Mouse (Mus musculus) WW6 (cell line): ENCODE measurements around the gene Opa3.

ENCODE experiments used
- DNase-seq: peaks from one replicate; pipeline ENCODE4 v3.0.0-alpha.2; 2013; ENCODE audit warnings: low read depth, low spot score

Gene Opa3

DNA sequence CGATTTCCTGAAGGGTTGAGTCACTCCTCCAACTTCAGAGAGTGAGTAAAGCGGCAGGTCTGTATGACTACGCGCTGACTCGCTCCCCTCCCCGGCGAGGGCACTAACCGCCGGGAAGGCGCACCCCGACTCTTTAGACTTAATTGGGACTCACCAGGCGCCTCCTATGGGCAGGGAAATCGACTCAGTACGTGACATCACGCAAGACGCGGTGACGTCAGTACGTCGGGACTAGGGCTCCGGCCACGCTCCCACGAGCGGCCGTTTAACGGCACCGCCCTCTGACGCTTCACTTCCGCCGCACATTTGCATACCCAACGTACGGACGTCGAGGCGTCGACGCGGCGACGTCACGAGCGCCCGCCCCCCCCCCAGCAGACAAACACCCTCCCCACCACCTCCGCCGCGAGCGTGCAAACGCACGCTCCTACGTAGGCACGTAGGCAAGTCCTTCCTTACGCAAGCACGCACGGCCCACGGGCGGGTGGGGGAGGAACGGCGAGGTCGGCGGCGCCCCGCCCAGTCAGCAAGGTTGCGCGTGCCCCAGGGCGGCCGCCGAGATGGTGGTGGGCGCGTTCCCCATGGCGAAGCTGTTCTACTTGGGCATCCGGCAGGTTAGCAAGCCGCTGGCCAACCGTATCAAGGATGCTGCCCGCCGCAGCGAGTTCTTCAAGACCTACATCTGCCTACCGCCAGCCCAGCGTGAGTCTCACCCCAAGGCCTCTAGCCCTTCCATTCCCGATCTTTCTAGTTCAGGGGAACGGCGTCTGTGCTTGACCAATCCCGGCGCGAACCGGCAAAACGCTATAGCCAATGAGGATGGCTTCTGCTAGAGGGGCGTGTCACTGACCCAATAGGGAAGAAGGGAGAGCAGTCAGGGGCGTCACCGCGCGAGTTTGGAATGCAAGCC is at the start of gene Opa3:
Gene Opa3, plus strand, starts transcription at position 452 of the 910 bp plus-strand sequence.
- peak; percentile 99 for DNase-seq

DNA sequence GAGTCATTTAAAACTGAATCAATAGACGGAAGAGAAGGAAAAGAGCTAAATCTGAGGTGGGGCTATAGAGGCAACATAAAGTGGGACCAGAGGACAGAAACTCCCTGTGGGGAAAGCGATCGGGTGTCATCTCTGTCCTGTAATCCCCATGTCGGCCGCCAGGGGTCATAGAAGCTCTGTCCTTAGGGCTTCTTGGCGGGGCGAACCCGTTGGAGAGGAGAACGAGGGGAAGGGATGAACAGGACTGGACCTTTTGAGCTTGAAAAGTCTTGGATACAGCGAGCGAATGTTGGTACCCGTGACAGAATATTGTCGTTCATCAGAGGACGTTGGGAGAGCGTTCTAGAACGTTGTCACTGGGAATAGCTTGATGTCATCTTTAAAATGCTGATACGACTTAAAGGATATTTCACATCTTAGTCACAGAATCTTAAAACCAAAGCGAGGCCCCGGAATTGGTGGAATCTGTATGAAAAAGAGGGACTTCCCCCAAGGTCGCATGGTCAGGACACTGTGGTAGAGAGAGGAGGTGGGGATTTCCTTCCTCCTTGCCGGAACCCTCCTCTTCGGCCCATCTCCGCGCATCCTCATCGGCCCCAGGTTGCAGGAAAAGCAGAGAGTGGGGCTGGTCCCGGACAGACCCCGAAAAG is 49.6 kb upstream of the Opa3 start:
- DNase-seq: peak; percentile 68

DNA sequence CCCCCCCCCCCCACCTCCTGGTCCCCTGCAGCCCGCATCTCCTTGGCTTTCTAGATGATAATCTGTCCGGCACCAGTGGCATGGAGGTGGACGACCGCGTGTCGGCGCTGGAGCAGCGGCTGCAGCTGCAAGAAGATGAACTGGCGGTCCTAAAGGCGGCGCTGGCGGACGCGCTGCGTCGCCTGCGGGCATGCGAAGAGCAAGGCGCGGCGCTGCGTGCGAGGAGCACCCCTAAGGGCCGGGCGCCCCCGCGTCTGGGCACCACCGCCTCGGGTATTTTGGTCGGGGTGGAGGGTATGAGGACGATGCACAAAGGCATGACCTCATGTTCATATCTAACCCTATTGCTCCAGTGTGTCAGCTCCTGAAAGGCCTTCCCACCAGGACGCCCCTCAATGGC is 49.0 kb upstream of the Opa3 start:
- DNase-seq: no peak

DNA sequence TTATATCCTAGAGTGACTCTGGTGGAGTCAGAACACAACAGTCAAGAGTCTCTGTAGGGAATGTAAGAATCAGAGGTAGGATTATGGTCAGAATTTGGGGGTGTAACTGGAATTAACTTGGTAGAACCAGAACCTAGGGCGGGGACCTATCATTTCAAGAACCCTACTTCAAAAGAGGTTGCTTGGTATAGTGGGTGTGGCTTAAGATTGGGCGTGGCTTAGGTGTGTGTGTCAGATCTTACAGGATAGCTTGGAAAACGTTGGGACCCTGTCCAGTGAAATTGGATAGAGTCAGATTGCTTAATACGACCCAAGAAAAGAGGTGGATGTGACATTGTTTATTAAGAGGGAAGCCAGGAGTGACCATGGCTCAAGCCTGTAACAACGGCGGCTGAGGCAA is 48.2 kb upstream of the Opa3 start:
- no peak for DNase-seq

DNA sequence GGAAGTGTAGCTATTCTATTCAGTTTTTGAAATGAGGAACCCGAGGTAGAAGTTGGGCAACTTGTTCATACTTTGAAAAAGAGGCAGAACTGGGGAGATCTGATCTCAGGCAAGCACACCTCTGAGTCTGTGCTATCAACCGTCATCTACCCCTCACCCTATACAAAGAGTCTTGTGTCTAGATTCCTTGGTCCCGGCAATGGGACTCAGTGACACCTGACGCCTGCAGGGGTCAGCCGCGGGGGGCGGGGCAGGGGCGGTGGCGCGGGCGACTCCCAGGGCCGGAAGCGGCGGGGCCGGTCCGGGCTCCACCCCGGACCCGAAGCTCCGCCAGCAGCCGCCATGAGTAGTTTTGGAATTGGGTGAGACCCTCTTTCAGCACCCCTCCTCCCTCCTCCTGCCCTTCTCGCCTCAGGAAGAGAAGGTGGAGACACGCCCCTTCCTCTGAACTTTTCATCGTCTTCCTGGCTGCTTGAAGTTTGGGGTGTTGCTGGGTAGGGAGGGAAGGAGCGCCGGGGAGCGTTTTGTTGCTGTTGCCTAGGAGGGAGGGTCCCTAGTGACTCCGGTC is 47.2 kb upstream of the Opa3 start:
- no peak for DNase-seq

DNA sequence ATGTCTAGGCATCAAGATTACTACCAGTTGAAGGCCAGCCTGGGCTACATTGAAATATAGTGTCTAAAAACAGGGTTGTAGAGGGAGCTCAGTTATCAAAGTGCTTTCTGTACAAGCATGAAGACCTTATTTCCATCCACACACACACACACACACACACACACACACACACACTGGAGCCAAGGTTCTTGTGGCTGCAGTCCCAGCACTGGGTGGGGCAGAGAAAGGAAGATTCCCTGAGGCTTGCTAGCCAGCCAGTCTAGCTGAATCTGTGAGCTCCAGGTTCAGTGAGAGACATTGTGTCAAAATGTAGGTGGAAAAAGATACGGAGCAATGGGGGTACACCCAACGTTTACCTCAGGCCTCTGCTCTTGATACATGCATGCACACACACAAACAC is 43.9 kb upstream of the Opa3 start:
- no peak for DNase-seq

DNA sequence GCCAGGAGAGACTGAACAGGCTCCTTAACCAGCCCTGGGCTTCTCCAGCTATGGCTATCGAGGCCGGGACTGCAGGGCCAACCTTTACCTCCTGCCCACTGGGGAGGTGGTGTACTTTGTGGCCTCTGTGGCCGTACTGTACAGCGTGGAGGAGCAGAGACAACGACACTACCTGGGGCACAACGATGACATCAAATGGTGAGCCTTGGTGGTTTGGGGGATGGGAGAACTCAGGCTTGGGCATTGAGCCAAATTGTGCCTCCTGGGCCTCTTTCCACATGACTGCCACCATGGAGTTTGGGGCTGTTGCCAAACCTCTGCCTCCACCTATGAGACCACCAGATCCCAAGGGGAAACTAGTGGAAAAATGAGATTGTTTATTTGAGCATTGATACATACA is 43.4 kb upstream of the Opa3 start:
- no peak for DNase-seq

DNA sequence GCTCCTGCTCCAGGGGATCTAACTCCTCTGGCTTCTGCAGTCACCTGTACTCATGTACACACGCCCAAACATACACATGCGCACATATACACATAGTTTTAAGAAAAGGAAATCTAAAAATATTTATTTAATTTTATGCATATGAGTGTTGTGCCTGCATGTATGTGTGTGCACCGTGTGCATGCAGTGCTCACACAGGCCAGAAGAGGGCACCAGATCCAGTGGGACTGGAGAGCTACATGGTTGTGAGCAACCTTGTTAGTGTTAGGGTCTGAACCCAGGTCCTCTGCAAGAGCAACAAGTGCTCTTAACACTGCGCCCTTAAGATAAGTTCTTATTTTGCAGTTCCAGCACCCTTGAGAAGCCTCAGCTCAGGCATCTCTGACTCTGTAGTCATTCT is 33.5 kb upstream of the Opa3 start:
- no peak for DNase-seq

DNA sequence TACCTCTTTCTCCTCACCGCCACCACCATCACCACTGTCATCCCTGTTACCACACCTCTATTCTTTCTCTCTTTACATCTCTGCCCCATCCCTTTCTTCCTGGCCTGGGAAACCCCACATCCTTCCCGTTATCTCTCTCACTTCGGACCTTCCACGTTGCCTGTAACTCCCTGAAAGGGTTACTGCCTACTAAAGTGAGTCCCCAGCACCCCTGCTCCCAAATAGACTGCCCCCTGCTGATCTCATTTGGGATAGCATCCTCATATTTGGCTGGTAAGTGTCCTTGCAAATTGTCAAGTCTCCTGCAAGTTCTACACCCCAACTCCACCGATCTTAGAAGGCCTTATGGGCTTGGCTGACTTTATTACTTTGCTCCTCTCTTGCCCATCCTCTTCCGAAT is 31.5 kb upstream of the Opa3 start:
- DNase-seq: no peak

DNA sequence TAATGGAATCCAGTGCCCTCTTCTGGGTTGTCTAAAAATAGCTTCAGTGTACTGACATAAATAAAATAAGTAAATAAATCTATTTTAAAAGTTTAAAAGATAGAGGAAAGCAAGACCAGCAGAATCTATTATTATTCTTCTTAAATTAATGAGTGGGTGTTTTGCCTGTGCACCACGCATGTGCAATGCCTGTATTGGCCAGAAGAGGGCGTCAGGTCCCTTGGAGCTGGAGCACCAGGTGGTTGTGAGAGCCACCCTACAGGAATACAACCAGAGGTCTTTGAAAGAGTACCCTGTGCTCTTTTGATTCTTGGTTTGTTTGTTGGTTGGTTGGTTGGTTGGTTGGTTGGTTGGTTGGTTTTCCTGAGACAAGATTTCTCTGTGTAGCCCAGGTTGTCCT is 30.1 kb upstream of the Opa3 start:
- DNase-seq: no peak

DNA sequence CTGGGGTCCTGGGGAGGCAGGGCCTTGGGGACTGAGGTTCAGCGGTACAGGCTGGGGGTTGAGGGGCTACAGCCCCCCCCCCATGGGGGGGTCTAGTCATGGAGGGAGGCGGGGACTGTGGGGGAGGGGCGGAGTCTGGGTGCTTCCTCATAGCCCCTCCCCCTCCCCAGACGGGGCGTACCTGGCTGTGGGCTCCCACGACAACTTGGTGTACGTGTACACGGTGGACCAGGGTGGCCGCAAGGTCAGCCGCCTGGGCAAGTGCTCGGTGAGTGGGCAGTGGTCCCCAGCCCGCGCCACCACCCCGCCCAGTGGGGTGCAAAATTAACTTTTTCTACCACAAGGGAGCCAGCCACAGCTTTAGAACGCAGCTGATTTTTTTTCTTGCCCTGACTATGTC is 26.5 kb upstream of the Opa3 start:
- no peak for DNase-seq

DNA sequence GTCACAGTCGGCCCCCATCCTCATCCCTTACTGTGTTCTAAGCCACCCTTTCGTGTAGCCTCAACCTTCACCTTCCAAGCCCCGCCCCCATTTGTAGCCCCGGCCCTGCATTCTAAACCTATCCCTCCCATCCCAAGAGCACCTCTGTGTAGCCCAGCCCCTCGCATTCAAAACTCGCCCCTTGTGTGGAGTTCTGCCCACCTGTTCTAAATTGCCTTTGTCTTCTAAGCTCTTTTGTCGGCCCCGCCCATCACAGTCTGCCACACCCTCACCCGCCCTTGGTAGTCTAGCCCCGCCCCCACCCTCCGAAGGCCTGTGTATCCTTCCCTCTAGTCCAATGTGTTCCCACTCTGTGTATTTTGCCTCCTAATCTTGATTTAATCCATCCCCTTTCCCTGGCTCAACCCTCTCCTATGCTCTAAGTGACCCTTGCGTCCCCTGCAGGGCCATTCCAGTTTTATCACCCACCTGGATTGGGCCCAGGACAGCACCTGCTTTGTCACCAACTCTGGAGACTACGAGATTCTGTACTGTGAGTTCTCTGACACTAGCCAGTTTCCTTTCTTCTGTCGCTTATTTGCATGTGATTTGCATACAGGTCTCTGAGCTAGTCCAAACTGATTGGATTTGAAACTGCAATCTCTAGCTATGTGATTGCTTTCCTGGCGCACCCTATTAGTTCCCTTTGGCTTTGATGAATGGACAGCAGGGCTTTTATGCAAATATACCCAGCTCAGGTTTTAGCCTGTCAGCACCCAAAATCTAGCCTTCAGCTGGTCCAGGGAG is 25.9 kb upstream of the Opa3 start:
- DNase-seq: no peak

DNA sequence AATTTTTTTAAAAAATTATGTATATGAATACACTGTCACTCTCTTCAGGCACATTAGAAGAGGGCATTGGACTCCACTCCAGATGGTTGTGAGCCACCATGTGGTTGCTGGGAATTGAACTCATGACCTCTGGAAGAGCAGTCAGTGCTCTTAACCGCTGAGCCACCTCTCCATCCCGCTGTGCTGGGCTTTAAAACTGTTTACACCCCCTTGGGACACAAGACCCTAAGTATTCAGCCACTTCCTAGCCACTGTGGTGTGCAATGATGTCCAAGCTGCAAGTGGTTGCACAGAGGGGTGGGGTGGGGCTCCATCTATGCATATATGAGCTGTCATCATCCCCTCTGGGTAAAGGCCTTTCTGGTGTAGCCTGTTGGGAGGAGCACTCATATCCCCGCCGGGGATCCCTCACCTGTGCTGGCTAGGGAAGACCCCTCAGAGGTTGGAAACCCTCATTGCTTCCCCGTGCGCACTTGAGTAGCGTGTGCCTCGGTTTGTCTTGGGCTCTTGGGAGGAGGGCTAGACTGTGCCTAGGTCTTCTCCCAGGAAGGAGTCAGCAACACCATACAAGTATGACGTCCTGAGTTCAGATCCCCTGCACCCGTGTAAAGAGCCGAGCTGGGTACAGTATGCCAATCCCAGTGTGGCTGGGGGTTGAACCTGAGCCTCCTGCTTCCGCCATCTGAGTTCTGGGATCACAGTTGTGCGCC is 19.8 kb upstream of the Opa3 start:
- DNase-seq: no peak

DNA sequence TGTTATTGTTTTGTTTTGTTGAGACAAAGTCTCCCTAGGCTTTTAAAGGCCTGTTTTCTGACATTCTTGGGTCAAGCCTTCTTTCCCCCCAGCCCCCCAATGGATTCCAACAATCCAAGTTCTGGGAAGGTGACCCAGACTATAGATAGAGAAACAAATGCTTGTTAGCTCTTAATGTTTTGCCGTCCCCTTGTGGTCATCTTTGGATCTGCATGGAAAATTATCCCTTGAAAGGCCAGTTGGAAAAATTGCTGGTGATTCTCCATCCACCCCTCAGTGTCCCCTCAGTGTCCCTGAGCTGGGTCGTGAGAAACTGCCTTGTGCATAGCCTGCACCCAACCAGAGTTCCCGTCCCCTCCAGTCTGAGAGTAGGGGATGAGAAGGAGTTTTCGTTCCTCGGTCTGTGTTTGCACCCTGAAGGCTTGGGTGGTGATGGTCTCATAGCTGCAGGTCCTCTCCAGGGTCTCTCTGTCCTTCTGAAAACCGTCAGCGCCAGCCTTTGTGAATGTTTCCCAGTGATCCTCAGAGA is 19.1 kb upstream of the Opa3 start:
- no peak for DNase-seq

DNA sequence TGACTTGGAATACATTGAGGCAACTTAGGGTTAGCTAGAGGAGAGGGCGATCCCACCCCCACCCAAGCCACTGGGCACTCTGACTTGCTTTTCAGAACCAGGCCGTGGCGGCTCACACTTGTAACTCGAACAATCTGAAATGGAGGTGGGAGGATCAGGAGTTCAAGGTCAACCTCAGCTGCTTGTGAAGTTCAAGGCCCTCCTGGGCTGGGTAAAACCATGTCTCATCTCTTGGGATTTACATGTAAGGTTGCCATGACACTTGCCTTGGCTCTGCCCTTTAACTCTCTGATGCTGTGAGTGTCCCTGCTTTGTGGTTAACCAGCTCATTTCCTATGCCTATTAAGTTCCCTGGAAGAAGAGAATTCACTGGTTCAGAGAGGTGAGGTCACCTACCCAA is 18.6 kb upstream of the Opa3 start:
- no peak for DNase-seq

DNA sequence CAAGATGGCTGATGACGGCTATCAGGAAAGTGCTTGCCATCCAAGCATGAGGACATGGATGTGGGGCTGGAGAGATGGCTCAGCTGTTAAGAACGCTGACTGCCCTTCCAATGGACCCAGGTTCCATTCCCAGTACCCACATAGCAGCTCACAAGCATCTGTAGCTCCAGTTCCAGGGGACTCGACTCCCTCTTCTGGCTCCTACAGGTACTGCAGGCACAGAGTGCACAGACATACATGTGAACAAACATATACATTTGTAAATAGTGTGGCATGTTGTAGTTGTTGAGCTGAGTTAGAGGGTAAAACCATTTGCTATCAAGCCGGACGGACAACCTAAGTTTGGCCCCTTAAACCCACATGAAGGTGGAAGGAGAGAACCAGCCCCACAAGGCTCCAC is 18.1 kb upstream of the Opa3 start:
- DNase-seq: no peak

DNA sequence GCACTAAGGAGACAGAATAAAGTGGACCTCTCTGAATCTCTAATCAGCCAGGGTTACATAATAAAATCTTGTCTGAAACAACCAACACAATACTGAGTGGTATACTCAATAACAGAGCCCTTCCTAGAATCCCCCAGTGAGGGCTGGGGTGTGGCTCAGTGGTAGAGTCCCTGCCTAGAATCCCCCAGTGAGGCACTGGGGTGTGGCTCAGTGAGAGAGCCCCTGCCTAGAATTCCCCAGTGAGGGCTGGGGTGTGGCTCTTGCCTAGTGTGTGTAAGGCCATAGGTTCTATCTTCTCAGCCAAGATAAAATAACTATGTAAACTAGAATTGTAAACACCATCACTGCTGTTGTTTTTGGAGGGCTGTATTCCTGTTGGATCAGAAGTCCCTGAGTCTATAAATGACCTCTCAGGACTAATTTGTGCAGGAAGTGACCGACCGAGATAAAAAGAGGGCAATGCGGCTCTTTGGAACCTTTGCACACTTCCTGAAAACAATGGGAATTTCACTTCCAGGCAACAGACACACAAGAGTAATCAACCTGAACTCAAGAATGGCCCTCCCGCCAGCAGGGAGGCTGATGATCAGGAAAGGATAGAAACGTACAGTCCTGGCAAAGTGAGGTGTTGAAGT is 17.0 kb upstream of the Opa3 start:
- no peak for DNase-seq

DNA sequence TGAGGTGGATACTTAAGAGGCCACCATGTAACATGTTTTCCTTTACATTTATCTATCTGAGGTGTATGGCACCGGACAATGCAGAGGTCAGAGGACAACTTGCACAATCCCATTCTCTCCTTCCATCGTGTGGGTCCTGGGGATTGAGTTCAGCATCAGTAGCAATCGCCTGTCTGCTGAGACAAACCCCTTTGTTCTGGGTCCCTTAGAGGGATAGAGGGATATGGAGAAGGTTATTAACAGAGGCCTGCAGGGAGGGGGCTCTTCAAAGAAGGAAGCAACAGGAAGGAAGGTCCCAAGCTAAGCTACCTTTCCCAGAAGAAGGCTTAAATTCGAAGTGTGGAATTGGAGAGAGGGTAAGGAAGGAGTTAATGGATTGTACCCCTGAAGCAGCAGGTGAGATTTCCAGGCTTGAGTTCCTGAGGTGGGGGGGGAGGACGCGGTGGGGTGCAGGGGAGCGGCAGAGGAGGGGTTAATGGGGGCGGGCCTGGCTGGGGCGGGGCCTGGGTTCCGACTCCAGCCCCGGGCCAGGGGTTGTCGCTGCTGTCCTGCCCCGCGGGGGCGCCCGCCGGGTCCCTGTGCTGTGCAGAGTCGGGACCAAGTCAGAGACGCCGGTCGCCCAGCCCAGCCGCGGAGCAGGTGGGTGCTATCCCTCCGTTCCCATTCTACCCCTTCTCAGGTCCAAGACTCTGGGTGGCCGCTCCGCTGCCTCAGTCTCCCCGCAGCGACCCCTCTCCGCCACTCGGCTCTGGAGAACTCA is 16.0 kb upstream of the Opa3 start, which contains the start of gene Gpr4:
Gene Gpr4, plus strand, starts transcription at position 543 of the 760 bp plus-strand sequence.
- DNase-seq: no peak

DNA sequence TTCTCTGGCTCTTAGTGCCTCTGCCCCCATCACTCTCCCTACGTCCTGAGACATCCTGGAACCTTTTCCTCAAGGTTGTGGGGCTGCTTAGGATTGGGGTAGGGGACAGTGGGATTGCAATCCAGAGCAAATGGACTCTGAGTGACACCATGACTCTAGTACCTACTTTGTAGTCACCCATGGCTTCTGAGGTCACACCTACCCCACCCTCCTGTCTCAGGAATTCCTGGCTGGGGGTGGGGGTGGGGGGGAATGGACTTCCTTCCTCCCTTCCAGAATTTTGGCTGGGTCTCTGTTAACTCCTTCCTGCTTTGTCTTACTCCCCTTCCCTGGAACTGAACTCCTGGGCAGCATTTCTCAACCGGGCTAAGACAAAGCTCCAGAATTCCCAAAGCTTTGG is 14.7 kb upstream of the Opa3 start:
- no peak for DNase-seq

DNA sequence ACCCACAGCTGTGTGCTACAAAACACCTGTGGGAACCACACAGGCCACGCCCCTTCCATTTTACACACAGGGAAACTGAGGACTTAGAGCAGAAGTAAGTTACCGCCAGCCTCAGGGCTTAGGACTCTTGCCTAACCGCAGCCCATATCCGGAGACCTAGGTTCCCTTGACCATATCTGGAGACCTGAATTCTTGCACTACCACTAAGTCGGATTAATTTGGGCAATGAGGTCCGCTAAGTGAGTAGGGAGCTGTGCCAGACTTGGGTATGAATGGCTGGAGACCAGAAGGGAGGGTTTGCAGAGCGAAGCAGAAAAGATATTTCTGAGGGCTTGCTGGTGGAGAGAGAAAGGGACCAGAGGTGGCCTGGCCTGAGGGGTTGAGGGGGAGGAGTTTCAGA is 13.8 kb upstream of the Opa3 start:
- DNase-seq: no peak
